Mouse (Mus musculus) embryonic fibroblast, embryonic 13.5 days (primary cell): ENCODE measurements around the gene Olfr987. TPM values are rescaled to one million over a fixed set of nuclear protein-coding genes. Genes with fewer than 3 reads are reported as not detected.
"Not testable (repeated sequence)": the region's sequence is repeated elsewhere in the genome, so short reads cannot be mapped to it uniquely, and the experiment has no call there.

Source experiments
- H3K27ac ChIP-seq: 2 replicates; pipeline ENCODE4 v1.5.1; 2012; ENCODE audit warnings: low read length, control low read depth, inconsistent platforms; ENCODE audit not compliant: insufficient read depth
- H3K4me1 ChIP-seq: 2 replicates; pipeline ENCODE4 v1.6.1; 2011; ENCODE audit warnings: low read length; ENCODE audit not compliant: control insufficient read depth, insufficient read depth
- H3K4me3 ChIP-seq: 2 replicates; pipeline ENCODE4 v1.5.1; 2011; ENCODE audit warnings: mild to moderate bottlenecking, control low read depth, low read length; ENCODE audit not compliant: insufficient read depth
- CTCF ChIP-seq: IDR thresholded peaks from 2 replicates; pipeline ENCODE4 v1.5.1; 2011; ENCODE audit warnings: mild to moderate bottlenecking, control low read depth, low read length, moderate library complexity, borderline replicate concordance; ENCODE audit not compliant: insufficient read depth
- POLR2A ChIP-seq: IDR thresholded peaks from 2 replicates; pipeline ENCODE4 v1.6.1; 2011; ENCODE audit warnings: low read depth, mild to moderate bottlenecking, control low read depth, low read length, moderate library complexity
- polyA plus RNA-seq: library from polyadenylated mRNA; stranded (reverse); fragments of >200 nt; gene quantifications from 2 replicates; pipeline ENCODE4 v1.2.4, GENCODE M21; 2011; ENCODE audit warnings: low read depth; ENCODE audit not compliant: missing spikeins, insufficient read length

The Olfr987 gene
- polyA plus RNA-seq = not detected in 2 replicates

GRCm38 (mm10) chr2:85339215-85339614 is at the start of gene Olfr987:
Gene Olfr987, minus strand, starts transcription at chr2:85339315.
- H3K4me1 ChIP-seq, H3K27ac ChIP-seq, H3K4me3 ChIP-seq: not testable (repeated sequence)

GRCm38 (mm10) chr2:85363127-85363526 is 24.0 kb upstream of the Olfr987 start, which contains the start of gene Olfr988:
Gene Olfr988, minus strand, starts transcription at chr2:85363227.
- not testable (repeated sequence) for H3K4me1 ChIP-seq, H3K27ac ChIP-seq, H3K4me3 ChIP-seq

GRCm38 (mm10) chr2:85339972-85340371 is 857 bp upstream of the Olfr987 start:
- no peak overlapping the region for H3K4me3 ChIP-seq
- no peak for TF ChIP-seq POLR2A
- no peak for TF ChIP-seq CTCF
- H3K27ac ChIP-seq = no peak overlapping the region
- no peaks in the 10 kb centered on the region for H3K4me1 ChIP-seq

GRCm38 (mm10) chr2:85319106-85319505 is 20.0 kb downstream of the Olfr987 start:
- TF ChIP-seq CTCF (no peak), POLR2A (no peak)
- H3K4me3 ChIP-seq = no peak overlapping the region
- H3K27ac ChIP-seq = no peak overlapping the region
- no peaks in the 10 kb centered on the region for H3K4me1 ChIP-seq

DNA sequence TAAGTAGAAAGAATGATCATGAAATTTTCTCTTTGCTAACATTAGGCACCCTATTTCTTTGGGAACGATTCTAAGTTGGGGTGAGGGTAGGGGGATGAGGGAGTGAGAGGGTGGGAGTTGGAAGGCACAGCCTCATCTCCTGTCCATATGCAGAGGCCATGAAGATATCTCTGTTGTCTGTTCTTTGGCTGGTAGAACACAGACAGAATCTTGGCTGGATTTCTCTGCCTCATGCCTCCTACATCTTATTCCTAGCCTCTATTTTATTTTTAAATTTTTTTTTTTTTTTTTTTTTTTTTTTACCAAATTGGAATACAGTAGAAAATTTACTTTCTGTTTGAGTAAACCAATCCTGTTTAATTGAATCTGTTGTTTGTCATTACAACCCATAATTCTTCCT is 53.7 kb downstream of the Olfr987 start:
- Histone ChIP-seq H3K27ac (no peak overlapping the region), H3K4me3 (no peak overlapping the region), H3K4me1 (no peaks in the 10 kb centered on the region)
- TF ChIP-seq POLR2A (no peak), CTCF (no peak)

GRCm38 (mm10) chr2:85284626-85285025 is 54.5 kb downstream of the Olfr987 start:
- Histone ChIP-seq H3K4me3 (no peak overlapping the region), H3K4me1 (no peaks in the 10 kb centered on the region), H3K27ac (no peak overlapping the region)
- TF ChIP-seq POLR2A (no peak), CTCF (no peak)

DNA sequence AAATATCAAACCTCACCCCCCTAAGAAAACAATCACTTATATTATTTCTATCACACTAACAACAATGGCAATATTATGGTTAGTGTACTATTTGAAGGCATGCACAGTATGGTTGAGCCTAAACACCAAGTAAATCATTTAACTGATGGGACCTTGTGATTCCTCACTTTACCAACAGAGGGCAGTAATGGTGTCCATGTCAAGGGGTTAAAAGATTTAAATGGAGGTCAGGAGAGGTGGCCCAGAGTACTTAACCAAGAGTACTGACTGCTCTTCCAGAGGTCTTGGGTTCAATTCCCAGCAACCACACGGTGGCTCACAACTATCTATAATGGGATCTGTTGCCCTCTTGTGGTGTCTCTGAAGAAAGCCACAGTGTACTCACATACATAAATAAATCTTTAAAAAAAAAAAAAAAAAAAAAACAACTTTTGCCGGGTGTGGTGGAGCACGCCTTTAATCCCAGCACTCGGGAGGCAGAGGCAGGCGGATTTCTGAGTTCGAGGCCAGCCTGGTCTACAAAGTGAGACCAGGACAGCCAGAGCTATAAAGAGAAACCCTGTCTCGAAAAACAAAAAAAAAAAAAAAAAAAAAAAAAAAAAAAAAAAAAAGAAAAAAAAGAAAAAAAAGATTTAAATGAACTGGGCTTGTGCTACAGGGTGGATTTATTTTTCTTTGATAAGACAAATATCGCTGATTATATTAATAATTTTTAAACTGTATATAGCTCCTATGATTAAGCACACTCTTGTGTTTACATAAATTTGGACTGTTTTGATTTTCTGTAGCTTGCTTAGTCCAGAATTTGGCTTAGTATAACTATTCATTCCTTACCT is 55.3 kb downstream of the Olfr987 start:
- H3K27ac ChIP-seq = no peak overlapping the region
- H3K4me3 ChIP-seq = no peak overlapping the region
- no peak for TF ChIP-seq CTCF
- TF ChIP-seq POLR2A = no peak
- H3K4me1 ChIP-seq = no peaks in the 10 kb centered on the region

GRCm38 (mm10) chr2:85281023-85281422 is 58.1 kb downstream of the Olfr987 start:
- no peak for TF ChIP-seq POLR2A
- Histone ChIP-seq H3K4me3 (no peak overlapping the region), H3K4me1 (no peaks in the 10 kb centered on the region), H3K27ac (no peak overlapping the region)

Other genes starting within 250 kb of the Olfr987 start
- not detected in 2 replicates for gene Aplnr, start 203.1 kb downstream of the Olfr987 start, polyA plus RNA-seq
- not detected in 2 replicates for gene Lrrc55, start 142.1 kb downstream of the Olfr987 start, polyA plus RNA-seq
- not detected in 2 replicates for gene Olfr988, start 23.9 kb upstream of the Olfr987 start, polyA plus RNA-seq
- not detected in 2 replicates for gene Olfr992, start 70.2 kb upstream of the Olfr987 start, polyA plus RNA-seq
- not detected in 2 replicates for gene Olfr993, start 75.6 kb upstream of the Olfr987 start, polyA plus RNA-seq
- gene Olfr994, start 97.1 kb upstream of the Olfr987 start, polyA plus RNA-seq = not detected in 2 replicates
- gene Olfr995, start 104.3 kb upstream of the Olfr987 start, polyA plus RNA-seq = not detected in 2 replicates
- not detected in 2 replicates for gene 4833423E24Rik, start 179.7 kb upstream of the Olfr987 start, polyA plus RNA-seq
- gene Olfr996, start 239.9 kb upstream of the Olfr987 start, polyA plus RNA-seq = not detected in 2 replicates
- not detected in 2 replicates for gene Olfr998, start 249.6 kb upstream of the Olfr987 start, polyA plus RNA-seq